Mouse (Mus musculus) MEL (cell line): ENCODE results near the gene Rpl13a. TPM values are rescaled to one million over a fixed set of nuclear protein-coding genes. Genes with fewer than 3 reads are reported as not detected.

Experiments used
- DNase-seq: peaks from one replicate; pipeline ENCODE4 v3.0.0; 2011; ENCODE audit warnings: low read depth, low spot score
- H3K27ac ChIP-seq: 2 replicates; pipeline ENCODE4 v1.5.1; 2012; ENCODE audit warnings: low read depth, mild to moderate bottlenecking, control low read depth, low read length, moderate library complexity; ENCODE audit not compliant: control insufficient read depth
- H3K27me3 ChIP-seq, 2 experiments: fragments of 150-350 bp in 1 of 2; sonication (generic) in 1 of 2; 2 replicates each; pipeline ENCODE4 v1.6.1; 2012; ENCODE audit warnings: low read length in 2 of 2, mild to moderate bottlenecking in 2 of 2, improper control_type of control experiment in 1 of 2, moderate library complexity in 1 of 2; ENCODE audit not compliant: insufficient read depth in 2 of 2, control insufficient read depth in 1 of 2
- H3K36me3 ChIP-seq, 2 experiments: 2 replicates each; pipeline ENCODE4 v1.6.1; 2012 to 2014; ENCODE audit warnings: low read length in 2 of 2, improper control_type of control experiment in 1 of 2, inconsistent platforms in 1 of 2, mild to moderate bottlenecking in 1 of 2; ENCODE audit not compliant: insufficient read depth in 2 of 2, control insufficient read depth in 1 of 2
- H3K4me1 ChIP-seq, 2 experiments: fragments of 150-350 bp in 1 of 2; sonication (generic) in 1 of 2; 2 replicates each; pipeline ENCODE4 v1.6.1; 2012; ENCODE audit warnings: low read length in 2 of 2, improper control_type of control experiment in 1 of 2, mild to moderate bottlenecking in 1 of 2; ENCODE audit not compliant: insufficient read depth in 2 of 2, control insufficient read depth in 1 of 2
- H3K4me3 ChIP-seq, 2 experiments: fragments of 150-350 bp in 1 of 2; sonication (generic) in 1 of 2; 2 replicates each; pipeline ENCODE4 v1.5.1; 2012; ENCODE audit warnings: low read depth in 2 of 2, low read length in 2 of 2, mild to moderate bottlenecking in 2 of 2, moderate library complexity in 2 of 2, control low read depth in 1 of 2, improper control_type of control experiment in 1 of 2; ENCODE audit not compliant: control insufficient read depth in 1 of 2, insufficient read depth in 1 of 2
- H3K79me2 ChIP-seq: 2 replicates; pipeline ENCODE4 v1.6.1; 2012; ENCODE audit warnings: mild to moderate bottlenecking, low read length, moderate library complexity; ENCODE audit not compliant: control insufficient read depth, poor library complexity, insufficient read depth
- H3K9ac ChIP-seq: 2 replicates; pipeline ENCODE4 v1.6.1; 2012; ENCODE audit warnings: low read depth, mild to moderate bottlenecking, control low read depth, low read length, moderate library complexity; ENCODE audit not compliant: control insufficient read depth, poor library complexity, severe bottlenecking
- H3K9me3 ChIP-seq: fragments of 150-350 bp; sonication (generic); replicated peaks from 2 replicates; pipeline ENCODE4 v1.6.1; 2012; ENCODE audit warnings: mild to moderate bottlenecking, low read length, improper control_type of control experiment, moderate library complexity; ENCODE audit not compliant: insufficient read depth
- BHLHE40 ChIP-seq: IDR thresholded peaks from 2 replicates; pipeline ENCODE4 v1.6.1; 2012; ENCODE audit warnings: low read depth, mild to moderate bottlenecking, inconsistent platforms, low read length, improper control_type of control experiment, borderline replicate concordance
- CHD2 ChIP-seq: IDR thresholded peaks from 2 replicates; pipeline ENCODE4 v1.6.1; 2011; ENCODE audit warnings: low read length, improper control_type of control experiment
- ETS1 ChIP-seq: IDR thresholded peaks from 2 replicates; pipeline ENCODE4 v1.6.1; 2012; ENCODE audit warnings: low read depth, mild to moderate bottlenecking, inconsistent platforms, low read length, improper control_type of control experiment, moderate library complexity
- GATA1 ChIP-seq: IDR thresholded peaks from 2 replicates; pipeline ENCODE4 v1.6.1; 2011; ENCODE audit warnings: low read depth, low read length, improper control_type of control experiment
- HCFC1 ChIP-seq: IDR thresholded peaks from 2 replicates; pipeline ENCODE4 v1.6.1; 2012; ENCODE audit warnings: low read depth, mild to moderate bottlenecking, inconsistent platforms, low read length, improper control_type of control experiment, moderate library complexity
- MAX ChIP-seq: IDR thresholded peaks from 2 replicates; pipeline ENCODE4 v1.6.1; 2011; ENCODE audit warnings: low read length, improper control_type of control experiment
- MAZ ChIP-seq: IDR thresholded peaks from 2 replicates; pipeline ENCODE4 v1.6.1; 2012; ENCODE audit warnings: low read depth, mild to moderate bottlenecking, inconsistent platforms, low read length, improper control_type of control experiment
- MEF2A ChIP-seq: IDR thresholded peaks from 2 replicates; pipeline ENCODE4 v1.6.1; 2014; ENCODE audit warnings: low read depth, mild to moderate bottlenecking, inconsistent platforms, low read length, improper control_type of control experiment; ENCODE audit not compliant: poor library complexity, insufficient replicate concordance, severe bottlenecking; ENCODE audit errors: extremely low read depth
- NELFE ChIP-seq: IDR thresholded peaks from 2 replicates; pipeline ENCODE4 v1.6.1; 2011; ENCODE audit warnings: low read depth, low read length, improper control_type of control experiment
- POLR2AphosphoS5 ChIP-seq: IDR thresholded peaks from 2 replicates; pipeline ENCODE4 v1.6.1; 2012; ENCODE audit warnings: low read depth, borderline replicate concordance, mild to moderate bottlenecking, inconsistent platforms, low read length, moderate library complexity, mixed read lengths
- ZC3H11A ChIP-seq: IDR thresholded peaks from 2 replicates; pipeline ENCODE4 v1.6.1; 2012; ENCODE audit warnings: low read depth, mild to moderate bottlenecking, inconsistent platforms, low read length, improper control_type of control experiment
- ZNF384 ChIP-seq: IDR thresholded peaks from 2 replicates; pipeline ENCODE4 v1.6.1; 2012; ENCODE audit warnings: low read depth, mild to moderate bottlenecking, inconsistent platforms, low read length, improper control_type of control experiment
- polyA plus RNA-seq, 2 experiments: library from polyadenylated mRNA; stranded (reverse) in 1 of 2; unstranded in 1 of 2; fragments of >175 nt in 1 of 2; fragments of >200 nt in 1 of 2; gene quantifications; 2 replicates each; pipeline versions ENCODE4 v1.2.1 to v1.2.4; 2012; ENCODE audit warnings: low replicate concordance in 2 of 2, low read depth in 1 of 2; ENCODE audit not compliant: insufficient read length in 2 of 2, insufficient read depth in 1 of 2, missing spikeins in 1 of 2
- total RNA-seq: library from RNA; depleted of rRNA; stranded (reverse); fragments of 300-350 nt; gene quantifications from 2 replicates; pipeline ENCODE4 v1.2.3, GENCODE M21; 2012

The Rpl13a gene
- total and polyA plus RNA-seq, 3 experiments: 2,091 to 3,727 (median 3,160) TPM

GRCm38 (mm10) chr7:45145460-45145859, 16.9 kb upstream of the Rpl13a start:
- Histone ChIP-seq H3K27me3 (no peaks in the 10 kb centered on the region), H3K9me3 (no peaks in the 10 kb centered on the region), H3K4me3 (no peak overlapping the region), H3K9ac (no peak overlapping the region), H3K27ac (no peak overlapping the region), H3K36me3 (no peaks in the 10 kb centered on the region; a peak in 1 of 4 replicates), H3K79me2 (no peaks in the 10 kb centered on the region), H3K4me1 (no peaks in the 10 kb centered on the region)
- TF ChIP-seq GATA1 (no peak), ETS1 (no peak), ZC3H11A (no peak)
- DNase-seq: no peak

GRCm38 (mm10) chr7:45144368-45145174, 16.0 kb upstream of the Rpl13a start:
- Histone ChIP-seq H3K27me3 (no peaks in the 10 kb centered on the region), H3K79me2 (no peaks in the 10 kb centered on the region), H3K4me3 (no peak overlapping the region), H3K4me1 (no peaks in the 10 kb centered on the region), H3K27ac (no peak overlapping the region), H3K9me3 (no peaks in the 10 kb centered on the region), H3K36me3 (no peaks in the 10 kb centered on the region; a peak in 1 of 4 replicates), H3K9ac (no peak overlapping the region)
- no peak for DNase-seq
- TF ChIP-seq POLR2AphosphoS5: no peak
- TF ChIP-seq MEF2A: no peak
- TF ChIP-seq CHD2: no peak
- no peak for TF ChIP-seq BHLHE40

- DNase-seq: no peak
- Histone ChIP-seq H3K27ac (no peak overlapping the region), H3K4me1 (peaks cover 11 to 17% of the 10 kb centered on the region in 2 experiments), H3K27me3 (no peaks in the 10 kb centered on the region), H3K4me3 (no peak overlapping the region)
- TF ChIP-seq ZNF384 (no peak), MAX (no peak), MAZ (no peak), HCFC1 (no peak), GATA1 (no peak), NELFE (no peak)
- TF ChIP-seq, all 39 proteins: peak for 0
- Histone ChIP-seq H3K9ac (no peak overlapping the region), H3K36me3 (peaks cover 0 to 11% of the 10 kb centered on the region in 2 experiments; a peak in 2 of 4 replicates), H3K9me3 (no peaks in the 10 kb centered on the region), H3K79me2 (no peaks in the 10 kb centered on the region)
These were observed 13.4 kb upstream of the Rpl13a start for GRCm38 (mm10) chr7:45141914-45142313.
